Mouse (Mus musculus): Measurements from ENCODE around the gene Zfp976.

Gene Zfp976

GRCm38 (mm10) chr7:42642152-42643115 lies at the start of gene Zfp976:
TSS of gene Zfp976 (minus strand) at chr7:42642588.
- peak; percentile 91 for DNase-seq (ENCODE audit: low read depth, low spot score)

- DNase-seq (ENCODE audit: low read depth, low spot score): peak; percentile 75
Measured at GRCm38 (mm10) chr7:42680081-42680480, 37.7 kb upstream of the Zfp976 start.

GRCm38 (mm10) chr7:42679646-42680045 lies 37.3 kb upstream of the Zfp976 start:
- peak; percentile 94 for DNase-seq (ENCODE audit: low read depth, low spot score)

GRCm38 (mm10) chr7:42660140-42660539 lies 17.8 kb upstream of the Zfp976 start:
- peak; percentile 80 for DNase-seq (ENCODE audit: low read depth, low spot score)

- peak; percentile 28 for DNase-seq (ENCODE audit: low read depth, low spot score)
Measured at GRCm38 (mm10) chr7:42655211-42655610, 12.8 kb upstream of the Zfp976 start.

GRCm38 (mm10) chr7:42643120-42643620 lies 782 bp upstream of the Zfp976 start:
- DNase-seq (ENCODE audit: low read depth, low spot score): peak; percentile 50

GRCm38 (mm10) chr7:42631031-42631430 lies 11.4 kb downstream of the Zfp976 start:
- peak; percentile 26 for DNase-seq (ENCODE audit: low read depth, low spot score)

- peak; percentile 50 for DNase-seq (ENCODE audit: low read depth, low spot score)
Measured at GRCm38 (mm10) chr7:42595666-42596065, 46.7 kb downstream of the Zfp976 start.

GRCm38 (mm10) chr7:42592413-42592812 lies 50.0 kb downstream of the Zfp976 start, which contains the start of gene Zfp977:
TSS of gene Zfp977 (minus strand) at chr7:42592547.
- peak; percentile 93 for DNase-seq (ENCODE audit: low read depth, low spot score)

- DNase-seq (ENCODE audit: low read depth, low spot score): peak; percentile 63
Measured at GRCm38 (mm10) chr7:42591311-42591710, 51.1 kb downstream of the Zfp976 start.

- DNase-seq (ENCODE audit: low read depth, low spot score): no peak
Measured at GRCm38 (mm10) chr7:42578488-42578887, 63.9 kb downstream of the Zfp976 start, which contains the start of gene Gm21028. TSS of gene Gm21028 (minus strand) at chr7:42578588.

Data from ZHBTc4 (cell line).